Mouse (Mus musculus): ENCODE measurements around the gene Zc3h12a. TPM values are rescaled to one million over a fixed set of nuclear protein-coding genes. Genes with fewer than 3 reads are reported as not detected.

Gene Zc3h12a
- total and polyA plus RNA-seq, 3 experiments = 1.0 to 3.8 (median 1.2) TPM

- no peaks in the 10 kb centered on the region for H3K27me3 ChIP-seq (ENCODE audit: insufficient read depth, low read length)
- ATAC-seq (ENCODE audit: extremely low read depth, insufficient number of reproducible peaks, low FRiP score, poor library complexity, severe bottlenecking) = no peak
- TF ChIP-seq TAL1 (conservative IDR thresholded peaks at IDR 0.05; ENCODE audit: low read depth, low read length) (no peak), CTCF (IDR thresholded peaks at IDR 0.05; ENCODE audit: low read depth, low read length) (no peak), POLR2AphosphoS5 (IDR thresholded peaks at IDR 0.05; ENCODE audit: insufficient replicate concordance, low read depth, low read length) (no peak), GATA2 (IDR thresholded peaks at IDR 0.05; ENCODE audit: borderline replicate concordance, low read depth, low read length) (no peak), GATA1 (IDR thresholded peaks at IDR 0.05; ENCODE audit: borderline replicate concordance, low read length) (no peak)
- no peaks in the 10 kb centered on the region for H3K9me3 ChIP-seq (replicated peaks)
- no peaks in the 10 kb centered on the region for H3K4me1 ChIP-seq (ENCODE audit: insufficient read depth, low read depth, low read length)
- no peak for DNase-seq (ENCODE audit: low spot score)
- H3K36me3 ChIP-seq (replicated peaks) = no peaks in the 10 kb centered on the region
- H3K4me3 ChIP-seq (ENCODE audit: low read depth, low read length) = no peak overlapping the region
Measured at GRCm38 (mm10) chr4:125136303-125136888, 8.8 kb upstream of the Zc3h12a start.

GRCm38 (mm10) chr4:125135076-125135855, 7.6 kb upstream of the Zc3h12a start:
- Histone ChIP-seq H3K27me3 (ENCODE audit: insufficient read depth, low read length) (no peaks in the 10 kb centered on the region), H3K4me3 (ENCODE audit: low read depth, low read length) (no peak overlapping the region), H3K4me1 (ENCODE audit: insufficient read depth, low read depth, low read length) (no peaks in the 10 kb centered on the region), H3K9me3 (replicated peaks) (no peaks in the 10 kb centered on the region), H3K36me3 (replicated peaks) (no peaks in the 10 kb centered on the region)
- no peak for TF ChIP-seq TAL1 (conservative IDR thresholded peaks at IDR 0.05; ENCODE audit: low read depth, low read length)
- no peak for TF ChIP-seq POLR2AphosphoS5 (IDR thresholded peaks at IDR 0.05; ENCODE audit: insufficient replicate concordance, low read depth, low read length)
- no peak for TF ChIP-seq GATA1 (IDR thresholded peaks at IDR 0.05; ENCODE audit: borderline replicate concordance, low read length)
- TF ChIP-seq GATA2 (IDR thresholded peaks at IDR 0.05; ENCODE audit: borderline replicate concordance, low read depth, low read length) = no peak
- TF ChIP-seq CTCF (IDR thresholded peaks at IDR 0.05; ENCODE audit: low read depth, low read length) = no peak
- no peak for DNase-seq (ENCODE audit: low spot score)
- ATAC-seq (ENCODE audit: extremely low read depth, insufficient number of reproducible peaks, low FRiP score, poor library complexity, severe bottlenecking) = no peak

- ATAC-seq (ENCODE audit: extremely low read depth, insufficient number of reproducible peaks, low FRiP score, poor library complexity, severe bottlenecking) (no peak), DNase-seq (ENCODE audit: low spot score) (no peak)
- Histone ChIP-seq H3K9me3 (replicated peaks) (no peaks in the 10 kb centered on the region), H3K4me3 (ENCODE audit: low read depth, low read length) (no peak overlapping the region), H3K36me3 (replicated peaks) (no peaks in the 10 kb centered on the region), H3K27me3 (ENCODE audit: insufficient read depth, low read length) (no peaks in the 10 kb centered on the region), H3K4me1 (ENCODE audit: insufficient read depth, low read depth, low read length) (no peaks in the 10 kb centered on the region)
- TF ChIP-seq TAL1 (conservative IDR thresholded peaks at IDR 0.05; ENCODE audit: low read depth, low read length) (no peak), POLR2AphosphoS5 (IDR thresholded peaks at IDR 0.05; ENCODE audit: insufficient replicate concordance, low read depth, low read length) (no peak), GATA1 (IDR thresholded peaks at IDR 0.05; ENCODE audit: borderline replicate concordance, low read length) (no peak), GATA2 (IDR thresholded peaks at IDR 0.05; ENCODE audit: borderline replicate concordance, low read depth, low read length) (no peak), CTCF (IDR thresholded peaks at IDR 0.05; ENCODE audit: low read depth, low read length) (no peak)
Measured at GRCm38 (mm10) chr4:125134631-125135030, 7.0 kb upstream of the Zc3h12a start.

GRCm38 (mm10) chr4:125134192-125134591, 6.6 kb upstream of the Zc3h12a start:
- ATAC-seq (ENCODE audit: extremely low read depth, insufficient number of reproducible peaks, low FRiP score, poor library complexity, severe bottlenecking) (no peak), DNase-seq (ENCODE audit: low spot score) (no peak)
- Histone ChIP-seq H3K4me1 (ENCODE audit: insufficient read depth, low read depth, low read length) (no peaks in the 10 kb centered on the region), H3K9me3 (replicated peaks) (no peaks in the 10 kb centered on the region), H3K4me3 (ENCODE audit: low read depth, low read length) (no peak overlapping the region), H3K27me3 (ENCODE audit: insufficient read depth, low read length) (no peaks in the 10 kb centered on the region), H3K36me3 (replicated peaks) (no peaks in the 10 kb centered on the region)
- TF ChIP-seq GATA1 (IDR thresholded peaks at IDR 0.05; ENCODE audit: borderline replicate concordance, low read length) (no peak), POLR2AphosphoS5 (IDR thresholded peaks at IDR 0.05; ENCODE audit: insufficient replicate concordance, low read depth, low read length) (no peak)

- TF ChIP-seq CTCF (IDR thresholded peaks at IDR 0.05; ENCODE audit: low read depth, low read length) (peak; percentile 74), TAL1 (conservative IDR thresholded peaks at IDR 0.05; ENCODE audit: low read depth, low read length) (no peak)
- ATAC-seq (ENCODE audit: extremely low read depth, insufficient number of reproducible peaks, low FRiP score, poor library complexity, severe bottlenecking) (no peak), DNase-seq (ENCODE audit: low spot score) (no peak)
- Histone ChIP-seq H3K9me3 (replicated peaks) (no peaks in the 10 kb centered on the region), H3K4me1 (ENCODE audit: insufficient read depth, low read depth, low read length) (peaks cover 11% of the 10 kb centered on the region), H3K4me3 (ENCODE audit: low read depth, low read length) (no peak overlapping the region), H3K27me3 (ENCODE audit: insufficient read depth, low read length) (peaks cover 7% of the 10 kb centered on the region), H3K36me3 (replicated peaks) (no peaks in the 10 kb centered on the region)
Measured at GRCm38 (mm10) chr4:125132394-125132793, 4.8 kb upstream of the Zc3h12a start.

GRCm38 (mm10) chr4:125131493-125131892, 3.9 kb upstream of the Zc3h12a start:
- TF ChIP-seq GATA1 (IDR thresholded peaks at IDR 0.05; ENCODE audit: borderline replicate concordance, low read length) = no peak
- no peak for TF ChIP-seq GATA2 (IDR thresholded peaks at IDR 0.05; ENCODE audit: borderline replicate concordance, low read depth, low read length)
- no peak for TF ChIP-seq CTCF (IDR thresholded peaks at IDR 0.05; ENCODE audit: low read depth, low read length)
- TF ChIP-seq POLR2AphosphoS5 (IDR thresholded peaks at IDR 0.05; ENCODE audit: insufficient replicate concordance, low read depth, low read length) = no peak
- TF ChIP-seq TAL1 (conservative IDR thresholded peaks at IDR 0.05; ENCODE audit: low read depth, low read length) = no peak
- Histone ChIP-seq H3K4me1 (ENCODE audit: insufficient read depth, low read depth, low read length) (peaks cover 20% of the 10 kb centered on the region), H3K27me3 (ENCODE audit: insufficient read depth, low read length) (peaks cover 7% of the 10 kb centered on the region), H3K9me3 (replicated peaks) (no peaks in the 10 kb centered on the region), H3K4me3 (ENCODE audit: low read depth, low read length) (no peak overlapping the region), H3K36me3 (replicated peaks) (peaks cover 2% of the 10 kb centered on the region)
- ATAC-seq (ENCODE audit: extremely low read depth, insufficient number of reproducible peaks, low FRiP score, poor library complexity, severe bottlenecking) (no peak), DNase-seq (ENCODE audit: low spot score) (no peak)
